Mouse (Mus musculus): ENCODE results near the gene Nsrp1. TPM values are rescaled to one million over a fixed set of nuclear protein-coding genes. Genes with fewer than 3 reads are reported as not detected.
"Not testable (repeated sequence)": the region's sequence is repeated elsewhere in the genome, so short reads cannot be mapped to it uniquely, and the experiment has no call there.

Nsrp1 gene
- polyA plus RNA-seq, 1 experiment from 2014 or later = 45.1 TPM

GRCm38 (mm10) chr11:77093208-77093607 lies 15.0 kb upstream of the Nsrp1 start:
- no peak overlapping the region for H3K27ac ChIP-seq (replicated peaks)
- no peaks in the 10 kb centered on the region for H3K36me3 ChIP-seq (ENCODE audit: control insufficient read depth, insufficient read depth, low read length)
- no peaks in the 10 kb centered on the region for H3K27me3 ChIP-seq (ENCODE audit: control insufficient read depth, insufficient read depth, low read length)
- TF ChIP-seq CTCF (IDR thresholded peaks at IDR 0.05; ENCODE audit: low read depth) (peak; percentile 63), EP300 (optimal IDR thresholded peaks at IDR 0.05) (no peak)
- DNase-seq (ENCODE audit: low spot score) (peak; percentile 49), ATAC-seq (ENCODE audit: low FRiP score, low TSS enrichment) (no peak)
- peak overlapping the region; percentile 25 for H3K4me3 ChIP-seq (ENCODE audit: low read depth, low read length)
- 2% methylated on average over 11 of the region's 11 CpGs for WGBS
- H3K4me1 ChIP-seq (replicated peaks; ENCODE audit: control insufficient read depth, insufficient read depth) = no peaks in the 10 kb centered on the region
- peak overlapping the region; percentile 53 for H3K4me2 ChIP-seq (replicated peaks; ENCODE audit: low read depth)
- H3K9ac ChIP-seq (ENCODE audit: low read length) = no peak overlapping the region
- no peaks in the 10 kb centered on the region for H3K9me3 ChIP-seq (ENCODE audit: control insufficient read depth, low read length)

DNA sequence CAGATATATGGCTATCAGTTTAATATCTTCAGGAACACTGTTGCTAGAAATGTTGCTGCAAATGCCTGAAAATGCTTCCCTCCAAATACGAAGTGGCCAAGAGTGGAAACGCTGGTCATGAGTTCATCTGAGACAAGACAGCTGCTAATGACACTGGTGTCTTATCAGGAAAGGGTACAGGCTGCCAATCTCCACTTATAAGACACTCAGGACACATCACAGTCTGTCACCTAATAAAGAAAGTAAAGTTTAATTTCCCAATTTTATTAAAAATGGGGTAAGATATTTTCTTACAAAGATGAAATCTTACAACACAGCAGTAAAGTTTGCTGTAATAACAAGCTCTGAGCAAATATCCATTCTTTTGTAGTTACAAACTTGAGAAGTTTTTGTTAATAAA lies 10.9 kb upstream of the Nsrp1 start:
- H3K9ac ChIP-seq (ENCODE audit: low read length) = no peak overlapping the region
- no peak for DNase-seq (ENCODE audit: low spot score)
- H3K27me3 ChIP-seq (ENCODE audit: control insufficient read depth, insufficient read depth, low read length) = no peaks in the 10 kb centered on the region
- H3K4me2 ChIP-seq (replicated peaks; ENCODE audit: low read depth) = no peak overlapping the region
- H3K36me3 ChIP-seq (ENCODE audit: control insufficient read depth, insufficient read depth, low read length) = no peaks in the 10 kb centered on the region
- TF ChIP-seq EP300 (optimal IDR thresholded peaks at IDR 0.05) = no peak
- no peak for TF ChIP-seq CTCF (IDR thresholded peaks at IDR 0.05; ENCODE audit: low read depth)
- H3K4me1 ChIP-seq (replicated peaks; ENCODE audit: control insufficient read depth, insufficient read depth) = no peaks in the 10 kb centered on the region
- 57% methylated on average over 2 of the region's 2 CpGs for WGBS
- no peak for ATAC-seq (ENCODE audit: low FRiP score, low TSS enrichment)
- no peak overlapping the region for H3K27ac ChIP-seq (replicated peaks)
- H3K9me3 ChIP-seq (ENCODE audit: control insufficient read depth, low read length) = no peaks in the 10 kb centered on the region
- H3K4me3 ChIP-seq (ENCODE audit: low read depth, low read length) = no peak overlapping the region

DNA sequence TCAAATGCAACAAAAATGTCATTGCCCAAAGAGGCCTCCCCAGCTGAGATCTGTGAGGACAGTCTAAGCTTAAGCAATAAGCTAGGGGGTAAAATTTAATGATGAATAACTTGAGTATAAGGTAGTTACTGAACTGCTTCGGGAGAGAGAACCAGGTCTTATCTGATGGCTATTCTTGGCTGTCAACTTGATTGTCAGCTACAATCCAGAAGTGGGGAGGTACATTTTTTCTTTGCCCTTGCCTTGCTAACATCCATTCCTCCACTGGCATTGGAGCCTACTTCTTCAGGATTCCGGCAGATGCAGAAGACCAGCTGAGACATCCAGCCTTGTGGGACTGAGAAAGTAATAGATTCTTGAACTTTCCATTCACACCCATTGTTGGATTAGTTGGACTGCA lies 8.8 kb upstream of the Nsrp1 start:
- Histone ChIP-seq H3K9ac (ENCODE audit: low read length) (no peak overlapping the region), H3K9me3 (ENCODE audit: control insufficient read depth, low read length) (no peaks in the 10 kb centered on the region), H3K4me3 (ENCODE audit: low read depth, low read length) (no peak overlapping the region), H3K27me3 (ENCODE audit: control insufficient read depth, insufficient read depth, low read length) (no peaks in the 10 kb centered on the region), H3K36me3 (ENCODE audit: control insufficient read depth, insufficient read depth, low read length) (no peaks in the 10 kb centered on the region), H3K4me1 (replicated peaks; ENCODE audit: control insufficient read depth, insufficient read depth) (no peaks in the 10 kb centered on the region), H3K4me2 (replicated peaks; ENCODE audit: low read depth) (no peak overlapping the region), H3K27ac (replicated peaks) (no peak overlapping the region)
- DNase-seq (ENCODE audit: low spot score) (no peak), ATAC-seq (ENCODE audit: low FRiP score, low TSS enrichment) (no peak)
- TF ChIP-seq CTCF (IDR thresholded peaks at IDR 0.05; ENCODE audit: low read depth) = no peak
- no peak for TF ChIP-seq EP300 (optimal IDR thresholded peaks at IDR 0.05)
- 87% methylated on average over 2 of the region's 2 CpGs for WGBS

DNA sequence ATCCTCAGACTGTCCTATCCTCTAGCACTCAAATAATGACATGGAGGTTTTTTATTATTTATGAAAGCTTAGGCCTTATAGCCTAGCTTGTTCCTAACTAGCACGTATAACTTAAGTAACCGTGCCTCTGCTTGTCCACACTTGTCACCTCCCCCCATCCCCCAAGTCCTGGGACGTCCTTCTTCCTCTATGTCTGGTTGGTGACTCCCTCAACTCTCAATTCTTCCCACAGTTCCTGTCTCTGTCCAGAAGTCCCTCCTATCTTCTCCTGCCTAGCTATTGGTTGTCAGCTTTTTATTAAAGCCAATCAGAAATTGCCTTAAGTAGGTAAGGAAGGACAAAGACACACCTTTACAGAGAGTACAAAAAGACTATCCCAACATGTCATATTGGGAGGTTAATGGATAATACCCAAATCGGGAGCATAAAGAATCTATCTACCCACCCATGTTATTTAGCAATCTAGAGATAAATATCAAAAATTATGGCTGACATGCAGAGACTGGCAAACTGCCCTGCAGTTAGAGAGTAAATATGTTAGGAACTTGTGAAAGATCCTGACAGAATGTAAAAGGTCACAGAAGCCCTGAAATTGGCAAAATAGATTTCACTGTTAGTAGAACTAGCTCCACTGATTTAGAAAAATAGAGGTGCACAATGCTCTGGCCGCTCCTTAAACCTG lies 5.9 kb upstream of the Nsrp1 start:
- Histone ChIP-seq H3K27ac (replicated peaks) (no peak overlapping the region), H3K4me2 (replicated peaks; ENCODE audit: low read depth) (no peak overlapping the region), H3K9me3 (ENCODE audit: control insufficient read depth, low read length) (no peaks in the 10 kb centered on the region), H3K4me1 (replicated peaks; ENCODE audit: control insufficient read depth, insufficient read depth) (no peaks in the 10 kb centered on the region), H3K9ac (ENCODE audit: low read length) (no peak overlapping the region), H3K4me3 (ENCODE audit: low read depth, low read length) (no peak overlapping the region), H3K36me3 (ENCODE audit: control insufficient read depth, insufficient read depth, low read length) (no peaks in the 10 kb centered on the region), H3K27me3 (ENCODE audit: control insufficient read depth, insufficient read depth, low read length) (no peaks in the 10 kb centered on the region)
- TF ChIP-seq CTCF (IDR thresholded peaks at IDR 0.05; ENCODE audit: low read depth) (no peak), EP300 (optimal IDR thresholded peaks at IDR 0.05) (no peak)
- DNase-seq (ENCODE audit: low spot score) = no peak
- WGBS = 50% methylated on average over 5 of the region's 5 CpGs
- no peak for ATAC-seq (ENCODE audit: low FRiP score, low TSS enrichment)

DNA sequence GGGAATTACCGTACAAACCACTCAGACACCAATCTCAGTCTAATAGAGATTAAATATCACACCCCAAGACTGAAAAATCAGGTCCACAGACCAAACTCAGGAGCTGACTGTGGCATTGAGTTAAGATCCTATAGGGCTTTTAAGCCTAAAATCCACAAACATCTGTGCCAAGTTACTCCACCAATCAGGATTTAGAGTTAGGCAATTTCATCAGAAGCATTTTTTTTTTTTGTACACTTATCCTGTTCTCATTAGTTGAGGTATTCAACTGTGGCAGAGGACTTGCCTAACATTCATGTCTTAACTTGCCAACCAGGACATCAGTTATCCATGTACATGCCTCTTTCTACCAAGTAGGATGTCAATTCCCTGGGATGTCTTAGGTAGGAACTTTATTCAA lies 1.1 kb upstream of the Nsrp1 start:
- H3K36me3 ChIP-seq (ENCODE audit: control insufficient read depth, insufficient read depth, low read length) = no peaks in the 10 kb centered on the region; the same call in 1 of the 2 replicates
- no peaks in the 10 kb centered on the region for H3K27me3 ChIP-seq (ENCODE audit: control insufficient read depth, insufficient read depth, low read length)
- TF ChIP-seq CTCF (IDR thresholded peaks at IDR 0.05; ENCODE audit: low read depth) = no peak
- H3K4me2 ChIP-seq (replicated peaks; ENCODE audit: low read depth) = no peak overlapping the region
- no peak overlapping the region for H3K27ac ChIP-seq (replicated peaks)
- ATAC-seq (ENCODE audit: low FRiP score, low TSS enrichment) = no peak
- no peak for DNase-seq (ENCODE audit: low spot score)
- H3K4me1 ChIP-seq (replicated peaks; ENCODE audit: control insufficient read depth, insufficient read depth) = no peaks in the 10 kb centered on the region
- WGBS = 77% methylated on average over 1 of the region's 1 CpGs
- no peak overlapping the region for H3K4me3 ChIP-seq (ENCODE audit: low read depth, low read length)
- H3K9me3 ChIP-seq (ENCODE audit: control insufficient read depth, low read length) = no peaks in the 10 kb centered on the region
- H3K9ac ChIP-seq (ENCODE audit: low read length) = no peak overlapping the region

DNA sequence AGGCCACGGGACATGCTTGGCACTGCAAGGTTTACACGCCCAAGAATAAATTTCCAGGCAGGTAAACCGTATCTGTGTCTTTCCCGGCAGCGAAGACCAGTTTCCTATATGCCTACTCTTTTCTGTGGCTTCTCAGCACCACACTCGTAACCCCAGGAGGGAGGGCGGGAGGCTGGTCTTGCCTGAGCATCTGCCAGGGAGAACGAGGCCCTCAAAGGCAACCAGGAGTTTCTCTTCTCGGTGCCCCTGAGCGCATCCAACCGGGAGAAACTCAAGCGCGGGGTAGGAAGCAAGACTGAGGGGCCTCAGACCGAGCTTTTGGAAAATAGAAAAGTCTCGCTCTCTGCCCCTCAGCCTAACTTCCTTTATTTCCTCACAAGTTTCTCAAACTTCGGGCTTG lies 443 bp downstream of the Nsrp1 start:
- H3K27ac ChIP-seq (replicated peaks) = peak overlapping the region; percentile 89
- DNase-seq (ENCODE audit: low spot score) (peak; percentile 39), ATAC-seq (ENCODE audit: low FRiP score, low TSS enrichment) (peak; percentile 40)
- H3K9ac ChIP-seq (ENCODE audit: low read length) = peak overlapping the region; percentile 76
- peak overlapping the region; percentile 80 for H3K4me2 ChIP-seq (replicated peaks; ENCODE audit: low read depth)
- no peaks in the 10 kb centered on the region for H3K4me1 ChIP-seq (replicated peaks; ENCODE audit: control insufficient read depth, insufficient read depth)
- WGBS = 2% methylated on average over 16 of the region's 16 CpGs
- no peaks in the 10 kb centered on the region for H3K27me3 ChIP-seq (ENCODE audit: control insufficient read depth, insufficient read depth, low read length)
- peak overlapping the region; percentile 89 for H3K4me3 ChIP-seq (ENCODE audit: low read depth, low read length)
- H3K9me3 ChIP-seq (ENCODE audit: control insufficient read depth, low read length) = no peaks in the 10 kb centered on the region
- TF ChIP-seq CTCF (IDR thresholded peaks at IDR 0.05; ENCODE audit: low read depth) (no peak), EP300 (optimal IDR thresholded peaks at IDR 0.05) (no peak)
- H3K36me3 ChIP-seq (ENCODE audit: control insufficient read depth, insufficient read depth, low read length) = peaks cover 6% of the 10 kb centered on the region; the same call in 1 of the 2 replicates

DNA sequence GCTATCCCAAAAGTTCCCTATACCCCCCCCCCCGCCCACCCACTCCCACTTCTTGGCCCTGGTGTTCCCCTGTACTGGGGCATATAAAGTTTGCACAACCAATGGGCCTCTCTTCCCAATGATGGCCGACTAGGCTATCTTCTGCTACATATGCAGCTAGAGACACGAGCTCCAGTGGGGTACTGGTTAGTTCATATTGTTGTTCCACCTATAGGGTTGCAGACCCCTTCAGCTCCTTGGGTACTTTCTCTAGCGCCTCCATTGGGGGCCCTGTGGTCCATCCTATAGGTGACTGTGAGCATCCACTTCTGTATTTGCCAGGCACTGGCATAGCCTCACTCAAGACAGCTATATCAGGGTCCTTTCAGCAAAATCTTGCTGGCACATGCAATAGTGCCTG lies 904 bp downstream of the Nsrp1 start:
- WGBS = 64% methylated on average over 4 of the region's 4 CpGs
- H3K4me1 ChIP-seq (replicated peaks; ENCODE audit: control insufficient read depth, insufficient read depth); ATAC-seq (ENCODE audit: low FRiP score, low TSS enrichment); H3K36me3 ChIP-seq (ENCODE audit: control insufficient read depth, insufficient read depth, low read length); H3K9me3 ChIP-seq (ENCODE audit: control insufficient read depth, low read length); H3K27me3 ChIP-seq (ENCODE audit: control insufficient read depth, insufficient read depth, low read length); H3K27ac ChIP-seq (replicated peaks); DNase-seq (ENCODE audit: low spot score): not testable (repeated sequence)
- peak overlapping the region; percentile 80 for H3K4me2 ChIP-seq (replicated peaks; ENCODE audit: low read depth)
- peak overlapping the region; percentile 89 for H3K4me3 ChIP-seq (ENCODE audit: low read depth, low read length)
- H3K9ac ChIP-seq (ENCODE audit: low read length) = peak overlapping the region; percentile 76; the same call in 1 of the 2 replicates
